Mouse (Mus musculus) spleen, adult 12 weeks (tissue): ENCODE data around the gene Rap2c.

Source experiments
- DNase-seq: peaks from one replicate; pipeline ENCODE4 v3.0.0; 2022; ENCODE audit warnings: low spot score

Rap2c gene

GRCm38 (mm10) chrX:50968157-50968932 is 49.5 kb downstream of the Rap2c start:
- no peak for DNase-seq

- DNase-seq: no peak
Observed at GRCm38 (mm10) chrX:50965157-50965556, 52.7 kb downstream of the Rap2c start.

- no peak for DNase-seq
Observed at GRCm38 (mm10) chrX:50962955-50963354, 54.9 kb downstream of the Rap2c start.
